Mouse (Mus musculus) kidney, embryonic 16.5 days (tissue): Measurements from ENCODE around the gene Slc22a21. TPM values are rescaled to one million over a fixed set of nuclear protein-coding genes. Genes with fewer than 3 reads are reported as not detected.

Experiments used
- ATAC-seq: fragments of 200-750 bp; cut with Nextera tagmentation; 2 replicates; pipeline ENCODE4 v1.8.0; 2017; ENCODE audit warnings: moderate TSS enrichment; ENCODE audit not compliant: low FRiP score, low TSS enrichment
- H3K27ac ChIP-seq: fragments of 300-500 bp; sonication (generic); 2 replicates; pipeline ENCODE4 v1.5.1; 2014; ENCODE audit warnings: low read length
- H3K27me3 ChIP-seq: fragments of 300-500 bp; sonication (generic); 2 replicates; pipeline ENCODE4 v1.6.1; 2014; ENCODE audit warnings: low read length, control low read depth, mixed read lengths; ENCODE audit not compliant: insufficient read depth
- H3K36me3 ChIP-seq: fragments of 300-500 bp; sonication (generic); 2 replicates; pipeline ENCODE4 v1.6.1; 2014; ENCODE audit warnings: low read length, control low read depth, mixed read lengths; ENCODE audit not compliant: insufficient read depth
- H3K4me1 ChIP-seq: fragments of 300-500 bp; sonication (generic); 2 replicates; pipeline ENCODE4 v1.6.1; 2014; ENCODE audit warnings: low read length, control low read depth, mixed read lengths; ENCODE audit not compliant: insufficient read depth
- H3K4me2 ChIP-seq: fragments of 300-500 bp; sonication (generic); replicated peaks from 2 replicates; pipeline ENCODE4 v1.6.1; 2014; ENCODE audit warnings: low read depth, low read length
- H3K4me3 ChIP-seq: fragments of 300-500 bp; sonication (generic); 2 replicates; pipeline ENCODE4 v1.5.1; 2014; ENCODE audit warnings: mild to moderate bottlenecking, low read length
- H3K9ac ChIP-seq: fragments of 300-500 bp; sonication (generic); replicated peaks from 2 replicates; pipeline ENCODE4 v1.6.1; 2014; ENCODE audit warnings: low read length
- H3K9me3 ChIP-seq: fragments of 300-500 bp; sonication (generic); 2 replicates; pipeline ENCODE4 v1.6.1; 2016; ENCODE audit warnings: low read length, control low read depth
- WGBS: fragments of 180-500 bp; shearing (Covaris S2); extraction: QIAGEN DNeasy Blood & Tissue Kit; methylation state at CpG from one replicate; pipeline ENCODE4 v1.1.7; 2014; 5-methylcytosine and 5-hydroxymethylcytosine counted together
- polyA plus RNA-seq: library from polyadenylated mRNA; unstranded; fragments of >200 nt; fragmentation: Nextera tagmentation; extraction: Ambion mirVana; gene quantifications from 2 replicates; pipeline ENCODE4 v1.2.1, GENCODE M21; 2015

Slc22a21 gene
- 4.2 and 5.4 TPM in 2 replicates for polyA plus RNA-seq

- Histone ChIP-seq H3K4me1 (peaks cover 9% of the 10 kb centered on the region; the same call in 1 of the 2 replicates), H3K4me3 (peak within 1 kb of the TSS; percentile 71), H3K9ac (peak within 1 kb of the TSS; percentile 77), H3K4me2 (peak within 1 kb of the TSS; percentile 97), H3K27me3 (no peaks in the 10 kb centered on the region), H3K36me3 (no peaks in the 10 kb centered on the region), H3K27ac (0 out of 2 replicates have a peak within 1 kb of the TSS, but pooled peaks have one; percentile 65), H3K9me3 (no peaks in the 10 kb centered on the region)
- 3% methylated on average over 73 of the region's 73 CpGs for WGBS
- ATAC-seq, result peak; percentile 98
These were observed at the start of gene Slc22a21 for GRCm38 (mm10) chr11:53979788-53980621. TSS of gene Slc22a21 (minus strand) at chr11:53980332.

- no peaks in the 10 kb centered on the region for H3K36me3 ChIP-seq
- H3K27me3 ChIP-seq, result peaks cover 32% of the 10 kb centered on the region
- H3K9me3 ChIP-seq, result no peaks in the 10 kb centered on the region
- ATAC-seq, result no peak
- no peak overlapping the region for H3K27ac ChIP-seq
- H3K4me2 ChIP-seq, result peak overlapping the region; percentile 95
- 76% methylated on average over 4 of the region's 4 CpGs for WGBS
- peaks cover 12% of the 10 kb centered on the region; the same call in 1 of the 2 replicates for H3K4me1 ChIP-seq
- no peak overlapping the region for H3K4me3 ChIP-seq
- H3K9ac ChIP-seq, result no peak overlapping the region; the same call in 1 of the 2 replicates
These were observed 48.9 kb upstream of the Slc22a21 start for GRCm38 (mm10) chr11:54028997-54029396.

- H3K9ac ChIP-seq, result peak within 1 kb of the TSS; percentile 73
- WGBS, result 1% methylated on average over 61 of the region's 61 CpGs
- no peaks in the 10 kb centered on the region for H3K36me3 ChIP-seq
- H3K4me2 ChIP-seq, result peak within 1 kb of the TSS; percentile 95
- peak within 1 kb of the TSS; percentile 63 for H3K4me3 ChIP-seq
- no peak within 1 kb of the TSS for H3K27ac ChIP-seq
- H3K27me3 ChIP-seq, result peaks cover 32% of the 10 kb centered on the region
- peak; percentile 95 for ATAC-seq
- no peaks in the 10 kb centered on the region for H3K9me3 ChIP-seq
- H3K4me1 ChIP-seq, result peaks cover 12% of the 10 kb centered on the region; the same call in 1 of the 2 replicates
These were observed 48.2 kb upstream of the Slc22a21 start, which contains the start of gene Slc22a4 for GRCm38 (mm10) chr11:54028044-54028951. TSS of gene Slc22a4 (minus strand) at chr11:54028090.

- Histone ChIP-seq H3K9ac (peak overlapping the region; percentile 73), H3K36me3 (no peaks in the 10 kb centered on the region), H3K4me2 (peak overlapping the region; percentile 95), H3K27ac (no peak overlapping the region), H3K27me3 (peaks cover 32% of the 10 kb centered on the region), H3K9me3 (no peaks in the 10 kb centered on the region), H3K4me1 (peaks cover 12% of the 10 kb centered on the region; the same call in 1 of the 2 replicates), H3K4me3 (peak overlapping the region; percentile 63)
- 15% methylated on average over 31 of the region's 31 CpGs for WGBS
- ATAC-seq, result peak; percentile 22; the same call in 1 of the 2 replicates
These were observed 47.3 kb upstream of the Slc22a21 start for GRCm38 (mm10) chr11:54027131-54028043.

GRCm38 (mm10) chr11:54026491-54027041 is 46.4 kb upstream of the Slc22a21 start:
- 85% methylated on average over 1 of the region's 1 CpGs for WGBS
- Histone ChIP-seq H3K4me3 (no peak overlapping the region), H3K9me3 (no peaks in the 10 kb centered on the region), H3K4me1 (peaks cover 12% of the 10 kb centered on the region; the same call in 1 of the 2 replicates), H3K36me3 (no peaks in the 10 kb centered on the region), H3K9ac (no peak overlapping the region), H3K4me2 (no peak overlapping the region), H3K27me3 (peaks cover 32% of the 10 kb centered on the region), H3K27ac (no peak overlapping the region)
- no peak for ATAC-seq

- Histone ChIP-seq H3K27ac (no peak overlapping the region), H3K27me3 (peaks cover 11% of the 10 kb centered on the region), H3K9ac (no peak overlapping the region), H3K4me2 (no peak overlapping the region), H3K9me3 (no peaks in the 10 kb centered on the region), H3K4me1 (no peaks in the 10 kb centered on the region), H3K36me3 (no peaks in the 10 kb centered on the region), H3K4me3 (no peak overlapping the region)
- WGBS, result 90% methylated on average over 5 of the region's 5 CpGs
- no peak for ATAC-seq
These were observed 41.4 kb upstream of the Slc22a21 start for GRCm38 (mm10) chr11:54021396-54022093.

GRCm38 (mm10) chr11:54018893-54019732 is 39.0 kb upstream of the Slc22a21 start:
- Histone ChIP-seq H3K4me2 (no peak overlapping the region), H3K27me3 (no peaks in the 10 kb centered on the region), H3K4me3 (no peak overlapping the region), H3K36me3 (no peaks in the 10 kb centered on the region), H3K9me3 (no peaks in the 10 kb centered on the region), H3K4me1 (no peaks in the 10 kb centered on the region), H3K9ac (no peak overlapping the region), H3K27ac (no peak overlapping the region)
- WGBS, result 74% methylated on average over 3 of the region's 3 CpGs
- ATAC-seq, result no peak

GRCm38 (mm10) chr11:54017596-54017995 is 37.5 kb upstream of the Slc22a21 start:
- H3K27ac ChIP-seq, result no peak overlapping the region
- H3K4me3 ChIP-seq, result no peak overlapping the region
- no peak for ATAC-seq
- no peaks in the 10 kb centered on the region for H3K36me3 ChIP-seq
- no peak overlapping the region for H3K4me2 ChIP-seq
- H3K27me3 ChIP-seq, result no peaks in the 10 kb centered on the region
- H3K9ac ChIP-seq, result no peak overlapping the region
- H3K9me3 ChIP-seq, result no peaks in the 10 kb centered on the region
- H3K4me1 ChIP-seq, result no peaks in the 10 kb centered on the region
- 78% methylated on average over 4 of the region's 4 CpGs for WGBS
